Mouse (Mus musculus) adrenal gland, postnatal 10 days (tissue): ENCODE results near the gene Gm26602. TPM values are rescaled to one million over a fixed set of nuclear protein-coding genes. Genes with fewer than 3 reads are reported as not detected.

ENCODE experiments used
- DNase-seq: peaks from one replicate; pipeline ENCODE4 v3.0.0; 2021; ENCODE audit warnings: mixed read lengths
- total RNA-seq, 2 experiments: library from RNA; stranded (reverse); gene quantifications; 2 replicates each; pipeline ENCODE4 v1.2.3; 2021

The Gm26602 gene
- total RNA-seq, 2 experiments from 2014 or later = not detected

DNA sequence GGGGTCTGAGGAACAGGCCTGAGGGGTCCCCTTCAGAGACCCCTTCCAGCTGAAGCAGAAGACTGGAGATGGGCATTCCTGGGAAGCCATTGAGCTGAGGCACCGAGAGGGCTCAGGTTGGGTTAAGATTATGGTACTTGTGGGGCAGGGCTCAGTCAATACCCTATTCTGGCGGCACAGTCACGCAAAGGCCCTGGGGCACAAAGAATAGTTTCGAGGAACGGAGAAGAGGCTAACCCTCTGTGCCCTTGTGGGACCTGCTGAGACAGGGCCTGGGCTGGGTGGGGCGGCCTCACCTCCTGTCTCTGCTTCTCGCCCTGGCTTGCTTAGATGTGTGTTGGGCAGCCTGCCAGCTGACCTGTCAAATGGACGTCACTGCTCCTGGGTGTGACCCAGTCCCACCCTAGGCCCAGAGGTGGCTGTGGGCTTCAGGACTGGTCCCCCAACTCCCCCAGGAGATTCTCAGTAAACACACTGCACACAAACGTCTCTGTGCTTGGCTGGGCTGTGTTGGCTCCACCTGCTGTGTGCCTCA, 22.6 kb downstream of the Gm26602 start:
- peak; percentile 50 for DNase-seq

DNA sequence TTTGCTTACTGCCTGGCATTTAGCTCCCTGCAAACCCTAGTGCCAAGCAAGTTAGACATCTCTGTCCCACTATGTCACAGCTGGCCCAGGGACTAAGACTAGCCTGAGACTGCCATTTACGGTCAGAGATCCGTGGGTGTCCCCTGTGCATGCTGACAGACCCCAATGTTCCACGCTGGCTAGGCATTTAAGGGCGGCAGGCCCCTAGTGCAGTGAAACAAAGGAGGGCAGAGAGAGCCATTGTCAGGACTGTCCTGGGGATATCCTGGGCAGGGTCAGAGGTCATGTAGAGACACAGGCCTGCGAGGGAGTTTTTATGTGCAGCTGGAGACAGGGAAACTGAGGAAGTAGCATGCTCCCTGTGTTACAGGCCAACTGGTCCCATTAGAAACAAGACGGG, 23.2 kb downstream of the Gm26602 start:
- DNase-seq = no peak

DNA sequence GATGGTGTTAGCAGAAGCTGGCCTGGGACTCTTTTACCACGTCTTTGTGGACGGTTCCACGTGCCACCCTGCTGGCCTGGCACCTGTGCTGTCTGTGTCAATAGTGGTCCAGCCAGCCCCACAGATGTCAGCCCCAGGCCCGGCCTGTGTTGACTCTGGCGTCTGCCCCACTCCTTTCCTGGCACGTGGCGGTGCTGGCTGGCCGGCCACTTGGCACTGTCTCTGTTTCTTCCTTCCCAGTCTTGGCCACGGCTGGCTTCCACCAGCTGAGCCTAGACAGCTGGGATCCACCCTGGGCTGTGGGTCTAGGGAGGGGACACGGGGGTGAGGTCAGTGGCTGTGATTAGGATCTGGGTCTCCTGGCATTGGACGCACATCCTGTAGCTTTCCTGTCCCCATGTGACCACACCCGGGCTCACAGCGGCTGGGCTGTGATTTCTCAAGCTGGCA, 23.6 kb downstream of the Gm26602 start:
- peak; percentile 87 for DNase-seq

DNA sequence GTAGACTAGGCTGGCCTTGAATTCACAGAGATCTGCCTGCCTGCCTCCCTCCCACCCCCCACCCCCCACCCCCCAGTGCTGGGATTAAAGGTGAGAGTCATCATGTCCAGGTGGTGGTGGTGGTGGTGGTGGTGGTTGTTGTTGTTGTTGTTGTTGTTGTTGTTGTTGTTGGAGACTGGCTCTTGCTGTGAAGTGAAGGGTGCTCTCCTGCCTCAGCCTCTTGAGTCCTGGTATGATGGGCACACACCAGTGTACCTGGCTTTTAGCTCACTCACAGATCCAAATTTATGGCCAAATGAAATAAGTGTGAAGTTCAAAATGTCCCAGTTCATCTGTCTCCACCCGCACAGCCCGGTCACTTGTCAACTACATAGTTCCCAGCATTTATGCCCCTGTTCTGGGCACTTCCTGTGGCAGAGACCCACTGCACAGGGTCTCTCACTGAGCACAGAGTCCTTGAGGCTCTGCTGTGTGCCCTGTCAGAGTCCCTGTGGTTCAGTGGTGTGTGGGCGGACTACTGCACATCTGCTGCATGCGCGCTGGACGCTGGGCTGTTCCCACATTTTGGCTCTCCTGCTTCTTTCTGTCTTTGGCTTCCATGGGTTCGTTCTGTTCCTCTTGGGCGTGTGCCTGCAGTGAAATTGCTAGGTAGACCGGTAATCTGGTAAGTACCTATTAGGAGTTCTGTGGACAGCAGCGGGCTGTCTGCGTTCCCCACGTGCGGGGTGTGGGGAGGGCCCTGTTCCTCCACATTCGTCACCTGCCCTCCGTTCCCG, 24.3 kb downstream of the Gm26602 start:
- no peak for DNase-seq

DNA sequence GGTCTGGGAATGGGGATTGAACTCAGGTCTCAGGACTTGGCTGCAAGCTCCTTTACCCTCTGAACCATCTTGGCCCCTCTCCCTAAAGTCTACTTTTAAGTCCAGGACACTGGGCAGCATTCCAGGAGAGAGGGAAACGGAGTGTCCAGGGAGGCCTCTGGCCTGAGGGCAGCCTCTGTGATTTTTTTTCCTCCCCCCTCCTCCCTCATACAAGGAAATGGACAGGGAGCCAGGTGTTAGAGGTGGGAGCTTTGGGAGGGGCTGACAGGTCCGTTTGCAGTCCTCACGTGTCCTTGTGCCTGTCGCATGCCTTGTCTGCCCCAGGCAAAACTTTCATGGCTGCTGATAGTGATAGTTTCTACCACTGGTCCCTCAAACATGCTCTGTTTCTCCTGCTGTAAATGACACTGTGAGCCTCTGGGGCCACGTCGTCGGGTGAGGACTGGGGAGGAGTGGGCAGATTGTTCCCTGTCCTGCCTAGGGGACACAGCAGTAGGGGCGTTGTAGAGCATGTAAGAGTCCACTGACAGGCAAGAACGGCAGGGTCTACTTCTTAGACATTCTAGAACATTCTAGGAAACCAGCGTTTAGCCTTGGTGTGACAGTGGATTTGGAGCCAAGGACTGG, 25.7 kb downstream of the Gm26602 start:
- DNase-seq = peak; percentile 41

DNA sequence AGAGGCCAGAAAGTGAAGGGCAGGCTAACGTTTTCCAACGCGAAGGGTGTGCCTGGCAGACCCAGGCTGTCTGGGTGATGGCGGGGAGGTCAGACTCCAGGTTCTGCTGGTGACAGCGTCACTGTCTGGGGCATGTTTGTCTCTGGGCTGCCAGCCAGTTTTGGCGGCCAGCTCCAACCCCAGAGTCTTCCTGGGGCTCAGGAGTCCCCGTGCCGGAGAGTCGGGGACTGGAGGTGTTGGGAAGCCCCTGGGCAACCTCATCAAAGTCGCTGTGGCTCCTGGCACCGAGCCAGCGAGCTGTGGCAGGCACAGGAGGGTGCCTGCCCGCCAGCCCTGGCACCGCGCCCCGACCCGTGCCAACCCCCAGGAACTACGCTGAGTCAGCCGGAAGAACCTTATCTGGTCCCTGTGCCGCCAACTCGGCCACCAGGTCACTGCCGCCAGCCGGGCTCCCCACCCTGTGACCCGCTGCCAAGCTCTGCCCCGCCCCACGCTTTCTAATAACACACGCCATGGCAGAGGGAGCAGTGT, 26.3 kb downstream of the Gm26602 start:
- peak; percentile 94 for DNase-seq

DNA sequence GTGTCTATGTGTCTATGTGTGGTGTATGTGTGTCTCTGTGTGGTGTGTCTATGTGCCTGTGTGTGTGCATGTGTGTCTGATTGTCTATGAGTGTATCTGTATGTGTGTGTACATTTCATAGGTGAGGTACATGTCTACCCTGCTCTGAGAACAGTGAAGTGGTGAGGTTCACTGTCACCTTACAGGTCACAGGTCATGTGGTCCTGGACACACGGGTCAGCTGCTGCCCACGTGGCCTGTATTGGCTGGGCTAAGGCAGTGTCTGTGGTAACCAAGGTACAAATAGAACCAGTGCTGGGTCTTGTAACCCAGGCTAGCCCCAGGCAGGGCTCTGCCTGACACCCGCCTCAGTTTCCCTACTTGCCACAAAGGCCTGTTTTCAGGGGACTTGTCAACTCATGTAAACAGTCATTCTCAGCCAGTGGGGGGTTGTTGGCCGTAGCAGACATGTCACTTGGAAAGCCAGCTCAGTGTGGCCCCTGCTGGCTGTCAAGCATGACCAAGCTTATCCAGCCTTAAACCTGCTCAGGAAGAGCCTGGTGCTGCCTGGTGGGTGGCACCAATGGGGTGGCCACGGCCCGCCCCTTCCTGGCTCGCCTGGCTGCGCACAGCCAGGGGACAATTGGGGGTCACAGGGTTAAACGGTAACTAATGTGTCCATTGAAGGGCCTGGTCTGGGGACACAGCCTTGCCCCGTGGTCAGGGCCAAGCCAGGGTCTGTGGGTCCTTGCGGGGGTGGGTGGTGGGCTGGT, 27.3 kb downstream of the Gm26602 start:
- DNase-seq = no peak

DNA sequence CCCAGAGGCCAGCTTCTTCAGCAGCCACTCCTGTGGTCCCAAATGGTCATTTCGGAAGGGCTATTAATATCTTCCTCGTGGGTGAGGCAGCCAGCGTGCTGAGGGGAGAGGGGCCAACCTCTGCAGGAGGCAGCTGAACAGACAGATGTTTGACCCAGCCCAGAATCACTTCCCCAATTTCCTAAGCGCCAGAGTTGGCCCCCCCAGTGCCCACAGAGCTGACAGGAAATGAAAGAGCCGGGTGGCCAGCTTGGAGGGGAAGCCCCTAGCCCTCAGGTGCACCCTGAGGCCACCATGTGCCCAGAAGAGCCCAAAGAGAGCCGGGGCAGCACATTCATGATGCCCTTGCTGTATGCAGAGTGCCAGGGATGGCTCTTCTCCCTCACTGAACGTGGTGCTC, 30.1 kb downstream of the Gm26602 start:
- DNase-seq = no peak

DNA sequence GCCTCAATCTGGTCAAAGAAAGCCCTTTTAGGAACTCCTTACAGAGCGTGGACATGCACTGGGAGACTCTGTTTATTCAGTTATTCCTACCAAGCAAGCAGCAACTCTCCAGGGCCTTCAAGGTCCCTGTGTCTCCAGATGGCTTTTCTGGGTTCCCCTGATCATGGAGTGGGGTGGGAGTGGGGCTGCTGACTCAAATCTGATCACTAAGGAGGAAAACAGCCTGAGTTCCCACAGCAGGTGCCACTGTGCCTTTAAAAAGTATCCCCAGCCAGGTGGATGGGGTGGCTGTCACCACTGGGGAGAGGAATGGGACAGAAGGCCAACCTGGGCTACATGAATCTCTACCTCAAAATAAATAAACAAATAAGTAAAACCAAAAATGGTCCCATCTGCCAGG, 32.3 kb downstream of the Gm26602 start:
- DNase-seq = no peak

DNA sequence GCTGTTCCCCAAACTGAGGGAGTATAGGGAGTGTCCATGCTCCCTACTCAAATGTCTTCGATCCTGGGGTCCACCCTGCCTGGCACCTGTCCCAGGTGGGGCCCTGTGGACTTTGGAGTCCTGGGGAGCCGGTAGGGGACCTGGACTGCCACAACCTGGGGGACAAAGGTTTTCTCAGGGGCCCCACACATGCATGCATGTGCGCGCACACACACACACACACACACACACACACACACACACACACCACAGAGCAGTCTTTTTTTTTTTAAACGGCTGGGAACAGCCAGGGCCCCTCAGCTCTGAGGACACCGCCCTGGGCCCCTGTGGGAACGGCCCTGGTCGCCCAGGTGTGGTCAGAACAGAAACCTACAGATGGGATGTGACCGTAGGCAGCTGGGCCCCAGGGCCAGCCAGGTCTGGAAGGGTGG, 32.8 kb downstream of the Gm26602 start:
- DNase-seq = no peak

DNA sequence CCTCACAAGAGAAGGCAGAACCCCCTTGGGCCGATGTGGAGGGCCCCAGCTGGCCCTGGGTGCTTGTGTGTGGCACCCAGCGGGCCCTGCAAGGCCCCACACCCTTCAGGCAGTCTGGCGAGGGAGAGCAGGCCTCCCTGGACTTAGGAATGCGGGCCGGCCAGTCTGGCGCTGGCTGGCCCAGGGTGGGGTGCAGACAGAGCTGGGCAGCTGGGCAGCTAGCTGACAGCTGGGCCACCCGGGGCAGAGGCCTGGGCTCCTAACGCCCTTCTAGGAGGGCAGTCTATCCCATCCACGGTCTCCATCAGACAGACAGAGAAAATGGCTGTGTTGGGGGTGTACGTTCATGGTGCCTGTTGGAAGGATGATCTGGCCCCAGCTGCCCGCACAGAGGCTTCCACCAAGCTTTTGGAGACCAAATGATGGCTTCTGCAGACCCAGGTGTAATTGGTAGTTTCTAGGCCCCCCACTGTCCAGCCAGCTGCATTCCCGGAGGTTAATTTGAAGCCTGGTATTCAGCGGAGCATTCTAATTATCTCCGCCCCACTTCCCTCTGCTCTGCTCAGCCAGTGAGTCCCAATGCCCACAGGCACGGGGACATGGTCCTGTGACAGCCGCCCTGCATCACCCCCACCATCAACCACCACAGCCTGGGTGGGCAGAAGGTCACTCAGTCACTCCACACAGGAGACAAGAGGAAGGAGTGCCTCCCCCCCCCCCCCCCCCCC, 35.0 kb downstream of the Gm26602 start:
- DNase-seq = no peak

DNA sequence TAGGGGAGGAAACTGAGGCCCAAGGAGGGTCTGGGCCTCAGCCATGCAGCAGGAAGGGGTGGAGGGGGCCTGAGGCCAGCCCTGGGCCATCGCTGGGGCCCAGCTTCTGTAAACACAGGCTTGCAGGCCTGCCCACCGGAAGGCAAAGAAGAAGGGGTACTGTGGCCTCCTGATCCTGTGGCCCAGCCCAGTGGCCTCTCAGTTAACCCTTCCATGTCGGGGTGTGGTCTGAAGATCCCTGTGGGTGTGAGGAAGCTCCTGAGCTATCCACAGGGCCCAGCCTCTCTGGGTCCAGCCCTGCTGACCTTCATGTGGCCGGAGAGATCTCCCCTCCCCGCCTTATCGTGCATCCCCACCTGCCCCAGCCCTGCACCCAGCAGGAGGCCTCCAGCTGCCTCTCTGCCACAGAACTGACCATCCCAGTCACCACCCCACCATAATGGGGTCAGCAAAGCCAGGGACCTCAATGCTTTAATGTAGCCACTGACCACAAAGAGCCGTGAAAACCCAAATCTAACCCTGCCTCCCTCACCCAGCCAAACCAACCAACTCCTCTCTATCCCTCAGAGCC, 36.2 kb downstream of the Gm26602 start:
- DNase-seq = no peak

DNA sequence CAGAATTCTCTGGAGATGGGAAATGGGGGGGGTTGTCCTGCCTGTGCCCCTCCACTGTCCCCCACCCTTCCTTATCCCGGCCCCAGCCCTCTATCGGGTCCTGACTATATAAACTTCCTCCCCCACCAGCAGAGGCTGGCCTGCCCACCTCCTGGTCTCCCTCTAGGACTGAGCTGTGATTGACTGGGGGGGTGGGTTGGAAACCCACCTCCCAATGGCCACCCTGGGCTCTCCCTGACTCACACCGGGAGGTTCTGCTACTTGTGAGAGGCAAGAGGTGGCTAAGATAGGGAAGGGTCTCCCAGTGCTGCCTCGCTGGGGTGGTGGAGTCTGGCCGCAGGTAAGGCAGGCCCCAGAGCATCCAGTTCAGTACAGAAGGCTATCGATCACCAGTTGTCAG, 36.8 kb downstream of the Gm26602 start:
- no peak for DNase-seq

DNA sequence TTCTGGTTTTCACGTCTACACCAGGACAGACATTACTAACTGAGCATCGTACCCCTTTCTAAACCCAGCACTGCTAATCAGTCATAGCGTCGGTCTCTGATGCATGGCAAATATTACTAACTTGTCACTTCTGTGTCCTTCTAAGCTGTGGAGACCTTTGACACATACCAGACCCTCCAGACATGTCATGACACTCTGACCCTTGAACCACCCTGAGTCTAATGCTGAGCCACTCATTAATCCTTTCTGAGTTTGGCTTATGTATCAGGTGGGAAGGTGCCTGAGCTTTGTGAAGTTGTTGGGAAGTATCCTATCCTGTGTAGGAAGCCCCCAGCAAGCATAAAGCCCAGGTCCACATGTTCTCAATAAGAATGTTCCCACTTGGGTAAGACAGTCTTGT, 39.2 kb downstream of the Gm26602 start:
- no peak for DNase-seq

DNA sequence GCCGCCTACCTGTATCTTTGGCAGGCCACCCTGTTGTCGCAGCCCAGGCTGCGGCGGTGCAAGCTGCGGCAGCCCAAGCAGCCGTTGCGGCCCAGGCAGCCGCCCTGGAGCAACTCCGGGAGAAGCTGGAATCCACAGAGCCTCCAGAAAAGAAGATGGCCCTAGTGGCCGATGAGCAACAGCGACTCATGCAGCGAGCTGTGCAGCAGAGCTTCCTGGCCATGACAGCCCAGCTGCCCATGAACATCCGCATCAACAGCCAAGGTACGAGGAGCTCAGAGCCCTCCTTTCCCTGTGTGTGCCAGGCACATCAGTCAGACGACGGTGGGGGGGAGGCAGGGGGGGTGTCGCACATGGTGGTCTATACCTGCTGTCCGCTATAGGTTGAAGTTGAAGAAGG, 40.0 kb downstream of the Gm26602 start:
- no peak for DNase-seq

DNA sequence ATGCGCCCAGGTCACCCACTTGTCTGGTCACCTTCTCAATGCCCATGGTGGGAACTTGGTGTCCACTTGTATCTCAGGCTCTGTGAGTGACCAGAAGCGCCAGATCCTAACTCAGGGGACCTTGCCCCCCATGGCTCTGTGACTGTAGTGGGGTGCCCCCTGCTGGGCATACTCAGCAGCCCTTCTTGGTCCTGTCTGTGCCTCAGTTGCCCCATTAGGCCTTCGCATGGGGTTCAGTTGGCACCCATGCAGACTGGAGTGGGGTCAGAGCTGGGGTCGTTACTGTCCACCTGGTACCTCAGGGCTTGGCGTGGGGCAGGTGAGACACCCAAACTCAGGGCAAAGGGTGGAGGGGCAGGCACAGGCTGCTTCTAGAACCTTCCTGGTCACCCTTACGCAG, 43.3 kb downstream of the Gm26602 start:
- DNase-seq = peak; percentile 54

DNA sequence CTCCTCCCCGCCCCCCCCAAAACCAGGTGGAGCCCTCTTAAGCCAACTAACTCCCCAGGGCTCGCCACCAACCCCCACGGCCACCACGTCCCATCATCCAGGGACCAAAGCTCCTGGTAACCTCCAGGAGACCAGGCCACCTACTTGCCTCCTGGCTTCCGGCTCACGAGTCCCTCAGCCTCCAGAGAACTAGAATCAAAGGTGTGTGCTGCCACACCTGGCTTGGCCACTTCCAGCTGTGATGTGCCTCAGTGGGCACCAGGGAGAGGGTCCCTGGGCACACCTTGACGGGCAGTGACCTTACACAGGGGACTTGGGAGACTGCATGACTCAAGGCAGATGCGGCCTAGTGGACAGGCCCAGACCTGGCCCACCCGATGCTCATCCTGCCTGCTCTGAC, 45.0 kb downstream of the Gm26602 start:
- no peak for DNase-seq

DNA sequence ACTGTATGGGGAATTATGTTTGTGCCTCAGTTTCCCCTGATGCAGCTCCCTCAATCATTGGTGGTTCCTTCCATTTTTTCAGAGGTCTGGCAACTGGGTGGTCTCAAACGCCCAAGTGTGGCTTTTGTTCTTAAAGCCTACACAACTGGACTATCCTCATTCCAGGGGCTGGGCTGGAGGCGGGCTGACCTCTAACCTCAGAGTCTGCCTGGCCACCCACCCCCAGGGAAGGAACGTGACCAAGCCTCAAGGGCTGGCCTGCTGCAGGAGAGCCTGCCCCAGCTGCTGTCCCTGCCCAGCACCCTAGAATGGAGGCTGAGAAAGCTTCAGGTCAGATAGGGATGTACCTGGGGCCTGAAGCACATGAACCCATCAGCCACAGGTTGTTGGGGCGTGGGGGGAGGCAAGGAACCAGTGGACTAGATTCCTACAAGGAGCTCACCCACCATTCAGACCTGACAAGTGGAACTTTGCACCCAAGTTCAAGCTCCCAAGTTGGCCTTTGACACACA, 46.0 kb downstream of the Gm26602 start:
- DNase-seq = no peak

DNA sequence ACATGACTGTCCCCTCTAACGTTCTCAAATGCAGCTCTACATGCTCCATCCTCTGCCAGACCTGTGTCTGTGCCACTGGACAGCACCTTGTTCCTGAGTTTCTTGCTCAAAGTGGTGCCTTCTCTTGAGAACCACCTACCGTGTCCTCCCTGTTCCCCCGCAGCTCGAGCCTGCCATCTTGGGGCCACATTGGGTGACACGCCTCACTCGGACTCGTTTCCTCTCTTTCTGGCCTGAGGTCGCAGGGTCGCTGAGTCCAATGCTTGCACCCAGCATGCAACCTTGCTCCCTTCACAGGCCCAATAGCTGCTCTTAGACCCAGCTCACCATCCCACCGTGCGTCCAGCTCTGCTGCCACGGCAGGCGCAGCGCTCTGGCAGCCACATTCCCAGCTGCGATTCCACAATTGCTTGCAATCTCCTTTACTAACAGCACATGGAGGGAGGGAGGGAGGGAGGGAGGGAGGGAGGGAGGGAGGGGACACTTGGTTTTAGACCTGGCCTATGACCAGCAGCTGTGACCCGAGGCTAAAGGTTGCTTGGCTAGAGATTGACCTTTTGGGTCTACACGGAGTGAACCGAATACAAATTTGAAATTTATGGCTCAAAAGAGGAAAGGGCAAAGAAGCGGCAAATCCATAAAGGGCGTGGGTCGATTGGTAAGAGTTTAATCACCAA, 47.6 kb downstream of the Gm26602 start:
- peak; percentile 90 for DNase-seq

DNA sequence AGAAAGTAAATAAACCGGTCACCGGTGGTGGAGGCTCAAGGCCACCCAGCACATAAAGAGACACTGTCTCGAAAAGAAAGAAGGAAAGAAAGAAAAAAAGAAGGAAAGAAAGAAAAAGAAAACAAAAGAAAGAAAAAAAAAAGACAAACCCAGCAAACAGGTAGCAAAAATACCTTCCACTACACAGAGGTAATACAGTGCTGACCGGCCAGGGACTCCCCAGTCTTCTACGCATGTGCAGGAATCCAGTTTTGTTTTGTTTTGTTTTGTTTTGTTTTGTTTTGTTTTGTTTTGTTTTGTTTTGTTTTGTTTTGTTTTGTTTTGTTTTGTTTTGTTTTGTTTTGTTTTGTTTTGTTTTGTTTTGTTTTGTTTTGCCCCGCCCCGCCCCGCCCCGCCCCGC, 48.8 kb downstream of the Gm26602 start:
- DNase-seq = peak; percentile 57
